Mouse (Mus musculus) limb, embryonic 15.5 days (tissue): ENCODE measurements around the gene Bckdhb. TPM values are rescaled to one million over a fixed set of nuclear protein-coding genes. Genes with fewer than 3 reads are reported as not detected.

Experiments used
- ATAC-seq: fragments of 200-750 bp; cut with Nextera tagmentation; 2 replicates; pipeline ENCODE4 v1.8.0; 2017; ENCODE audit warnings: low read depth, moderate TSS enrichment; ENCODE audit not compliant: insufficient number of reproducible peaks, low FRiP score, low TSS enrichment
- H3K27ac ChIP-seq: fragments of 300-500 bp; sonication (generic); 2 replicates; pipeline ENCODE4 v1.5.1; 2015; ENCODE audit warnings: moderate library complexity, mild to moderate bottlenecking, inconsistent platforms
- H3K27me3 ChIP-seq: fragments of 300-500 bp; sonication (generic); 2 replicates; pipeline ENCODE4 v1.6.1; 2015; ENCODE audit warnings: inconsistent platforms
- H3K36me3 ChIP-seq: fragments of 300-500 bp; sonication (generic); 2 replicates; pipeline ENCODE4 v1.6.1; 2015; ENCODE audit warnings: inconsistent platforms
- H3K4me1 ChIP-seq: fragments of 300-500 bp; sonication (generic); 2 replicates; pipeline ENCODE4 v1.6.1; 2015; ENCODE audit warnings: inconsistent platforms
- H3K4me2 ChIP-seq: fragments of 300-500 bp; sonication (generic); 2 replicates; pipeline ENCODE4 v1.6.1; 2015; ENCODE audit warnings: mild to moderate bottlenecking, inconsistent platforms
- H3K4me3 ChIP-seq: fragments of 300-500 bp; sonication (generic); 2 replicates; pipeline ENCODE4 v1.5.1; 2015; ENCODE audit warnings: mild to moderate bottlenecking, inconsistent platforms
- H3K9ac ChIP-seq: fragments of 300-500 bp; sonication (generic); 2 replicates; pipeline ENCODE4 v1.6.1; 2015; ENCODE audit warnings: inconsistent platforms
- H3K9me3 ChIP-seq: fragments of 300-500 bp; sonication (generic); 2 replicates; pipeline ENCODE4 v1.6.1; 2016; ENCODE audit warnings: inconsistent platforms
- WGBS: fragments of 180-500 bp; shearing (Covaris S2); methylation state at CpG from one replicate; pipeline ENCODE4 v1.1.7; 2015; 5-methylcytosine and 5-hydroxymethylcytosine counted together
- polyA plus RNA-seq: library from polyadenylated mRNA; unstranded; fragments of >200 nt; fragmentation: Nextera tagmentation; extraction: Ambion mirVana; gene quantifications from 2 replicates; pipeline ENCODE4 v1.2.1, GENCODE M21; 2015

Bckdhb gene
- polyA plus RNA-seq, 1 experiment from 2014 or later, result 46.0 TPM

DNA sequence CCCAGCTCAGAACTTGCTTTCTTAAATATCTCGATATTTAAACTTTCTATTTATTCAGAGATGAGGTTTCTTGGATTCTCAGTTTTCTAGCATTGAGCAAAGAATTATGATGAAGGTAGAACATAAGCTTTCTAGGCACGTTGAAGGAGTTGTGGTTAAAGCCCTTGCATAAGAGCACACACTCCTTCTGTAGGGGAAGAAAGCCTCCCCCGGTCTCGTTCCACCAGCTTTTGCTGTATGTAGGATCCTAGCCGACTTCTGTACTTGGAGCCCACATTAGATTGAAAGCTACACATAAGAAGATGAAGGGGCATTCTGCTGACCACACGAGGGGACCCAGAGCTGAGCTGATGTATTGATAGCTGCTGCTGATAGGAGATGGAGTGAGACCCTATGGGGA lies 106.5 kb downstream of the Bckdhb start:
- Histone ChIP-seq H3K9ac (no peak overlapping the region), H3K9me3 (no peaks in the 10 kb centered on the region), H3K36me3 (no peaks in the 10 kb centered on the region), H3K4me1 (peaks cover 11% of the 10 kb centered on the region; the same call in 1 of the 2 replicates), H3K27ac (no peak overlapping the region), H3K4me3 (no peak overlapping the region), H3K27me3 (no peaks in the 10 kb centered on the region), H3K4me2 (no peak overlapping the region)
- 84% methylated on average over 6 of the region's 6 CpGs for WGBS
- ATAC-seq, result no peak

DNA sequence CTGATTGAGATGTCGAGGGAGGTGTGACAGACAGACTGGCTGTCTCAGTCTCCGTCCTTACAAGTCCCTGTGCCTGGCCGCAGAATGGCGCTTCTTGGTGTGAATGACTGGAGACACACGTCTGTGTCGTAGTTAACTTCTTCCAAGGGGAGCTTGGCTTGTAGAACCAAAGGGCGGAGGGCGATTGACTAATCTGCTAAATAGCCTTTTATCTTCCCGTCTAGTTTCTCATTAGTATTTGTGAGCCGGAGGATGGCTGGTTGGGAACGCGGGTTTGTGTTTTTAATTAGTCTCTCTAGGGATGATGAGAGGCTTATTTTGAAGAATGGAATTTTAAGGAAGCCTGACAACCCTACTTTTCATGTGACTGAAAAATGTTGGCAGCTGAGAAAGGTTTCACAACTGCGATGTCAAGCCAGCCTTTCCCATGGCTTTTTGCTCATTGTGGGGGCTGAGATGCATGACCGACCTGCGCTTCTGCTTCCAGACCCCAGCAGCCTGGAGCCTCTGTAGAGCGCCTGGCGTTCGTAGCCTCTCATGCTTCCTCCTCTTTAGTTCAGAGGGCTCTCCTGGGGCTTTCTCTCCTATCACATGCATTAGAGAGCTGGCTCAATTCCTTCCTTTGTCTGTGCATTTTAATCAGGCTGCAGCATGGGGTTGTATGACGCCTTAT lies 107.9 kb downstream of the Bckdhb start:
- peak overlapping the region; percentile 25 for H3K4me2 ChIP-seq
- no peak overlapping the region for H3K9ac ChIP-seq
- no peaks in the 10 kb centered on the region for H3K9me3 ChIP-seq
- 28% methylated on average over 19 of the region's 19 CpGs for WGBS
- peaks cover 15% of the 10 kb centered on the region; the same call in 1 of the 2 replicates for H3K4me1 ChIP-seq
- H3K4me3 ChIP-seq, result no peak overlapping the region
- no peaks in the 10 kb centered on the region for H3K27me3 ChIP-seq
- H3K36me3 ChIP-seq, result no peaks in the 10 kb centered on the region
- 0 out of 2 replicates have a peak overlapping the region, but pooled peaks have one; percentile 7 for H3K27ac ChIP-seq
- ATAC-seq, result no peak

DNA sequence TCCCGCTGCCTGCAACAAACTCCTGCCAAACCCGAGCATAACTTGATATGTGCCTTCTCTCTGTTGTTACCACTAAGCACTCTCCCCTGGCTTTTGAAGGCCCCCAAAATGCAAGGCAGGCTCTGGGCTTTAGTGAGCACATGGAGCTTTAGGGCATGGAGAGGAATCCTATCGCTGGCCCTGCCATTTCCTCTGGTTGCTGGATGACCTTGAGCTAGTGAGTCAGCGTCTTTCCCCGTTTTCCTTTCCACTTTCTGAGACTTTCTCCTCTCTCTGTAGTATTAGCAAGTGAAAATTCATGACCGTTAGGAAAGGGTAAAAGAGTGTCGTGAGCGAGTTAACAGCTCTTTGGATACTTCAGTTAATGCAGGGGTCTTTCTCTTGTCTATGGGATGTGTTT lies 111.1 kb downstream of the Bckdhb start:
- no peaks in the 10 kb centered on the region for H3K9me3 ChIP-seq
- 73% methylated on average over 8 of the region's 8 CpGs for WGBS
- no peak overlapping the region for H3K4me2 ChIP-seq
- no peak overlapping the region for H3K27ac ChIP-seq
- no peak for ATAC-seq
- no peaks in the 10 kb centered on the region for H3K36me3 ChIP-seq
- H3K4me3 ChIP-seq, result no peak overlapping the region
- H3K9ac ChIP-seq, result no peak overlapping the region
- H3K27me3 ChIP-seq, result no peaks in the 10 kb centered on the region
- H3K4me1 ChIP-seq, result peaks cover 15% of the 10 kb centered on the region; the same call in 1 of the 2 replicates

- ATAC-seq, result peak; percentile 56; the same call in 1 of the 2 replicates
- Histone ChIP-seq H3K36me3 (no peaks in the 10 kb centered on the region), H3K4me1 (peaks cover 15% of the 10 kb centered on the region; the same call in 1 of the 2 replicates), H3K27me3 (no peaks in the 10 kb centered on the region), H3K9ac (no peak overlapping the region), H3K27ac (no peak overlapping the region), H3K9me3 (no peaks in the 10 kb centered on the region), H3K4me3 (no peak overlapping the region), H3K4me2 (no peak overlapping the region)
- 69% methylated on average over 1 of the region's 1 CpGs for WGBS
Observed at GRCm38 (mm10) chr9:84037224-84037623, 112.3 kb downstream of the Bckdhb start.

GRCm38 (mm10) chr9:84038946-84039345 lies 114.0 kb downstream of the Bckdhb start:
- no peak overlapping the region for H3K9ac ChIP-seq
- 83% methylated on average over 4 of the region's 4 CpGs for WGBS
- no peak for ATAC-seq
- H3K4me3 ChIP-seq, result no peak overlapping the region
- H3K4me2 ChIP-seq, result no peak overlapping the region
- H3K27me3 ChIP-seq, result no peaks in the 10 kb centered on the region
- no peaks in the 10 kb centered on the region for H3K36me3 ChIP-seq
- no peaks in the 10 kb centered on the region for H3K9me3 ChIP-seq
- H3K27ac ChIP-seq, result no peak overlapping the region
- H3K4me1 ChIP-seq, result peaks cover 4% of the 10 kb centered on the region; the same call in 1 of the 2 replicates

- no peak for ATAC-seq
- H3K4me3 ChIP-seq, result no peak overlapping the region
- H3K9me3 ChIP-seq, result no peaks in the 10 kb centered on the region
- no peak overlapping the region for H3K27ac ChIP-seq
- H3K4me2 ChIP-seq, result no peak overlapping the region
- no peaks in the 10 kb centered on the region for H3K27me3 ChIP-seq
- H3K36me3 ChIP-seq, result no peaks in the 10 kb centered on the region
- no peak overlapping the region for H3K9ac ChIP-seq
- peaks cover 4% of the 10 kb centered on the region; the same call in 1 of the 2 replicates for H3K4me1 ChIP-seq
- 76% methylated on average over 2 of the region's 2 CpGs for WGBS
Observed at GRCm38 (mm10) chr9:84040376-84040775, 115.4 kb downstream of the Bckdhb start.

GRCm38 (mm10) chr9:84041631-84042277 lies 116.8 kb downstream of the Bckdhb start:
- 68% methylated on average over 4 of the region's 4 CpGs for WGBS
- Histone ChIP-seq H3K27ac (no peak overlapping the region), H3K27me3 (no peaks in the 10 kb centered on the region), H3K9ac (no peak overlapping the region), H3K9me3 (no peaks in the 10 kb centered on the region), H3K4me3 (no peak overlapping the region), H3K4me2 (no peak overlapping the region), H3K36me3 (no peaks in the 10 kb centered on the region), H3K4me1 (0 out of 2 replicates have a peak, but pooled peaks cover 4% of the 10 kb centered on the region)
- no peak for ATAC-seq

DNA sequence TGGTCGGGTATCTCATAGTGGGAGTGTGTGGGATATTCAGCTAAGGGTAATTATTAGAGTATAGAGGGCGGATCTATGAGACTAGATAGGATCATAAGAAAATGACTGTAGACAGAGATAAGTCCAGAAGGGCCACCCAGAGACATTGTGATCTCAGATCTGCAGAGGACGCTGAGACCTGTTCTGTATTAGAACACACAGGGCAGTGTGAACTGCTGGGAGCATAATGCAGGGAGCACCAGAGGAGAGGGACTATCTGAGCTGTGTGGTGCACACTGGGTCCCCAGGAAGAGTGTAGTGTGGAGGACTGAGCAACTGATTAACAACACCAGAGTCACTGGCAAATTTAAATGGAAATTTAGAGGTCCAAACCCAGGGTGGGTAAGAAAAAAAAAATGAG lies 117.6 kb downstream of the Bckdhb start:
- Histone ChIP-seq H3K9me3 (no peaks in the 10 kb centered on the region), H3K27ac (no peak overlapping the region), H3K4me1 (0 out of 2 replicates have a peak, but pooled peaks cover 3% of the 10 kb centered on the region), H3K27me3 (no peaks in the 10 kb centered on the region), H3K4me3 (no peak overlapping the region), H3K9ac (no peak overlapping the region), H3K4me2 (no peak overlapping the region), H3K36me3 (no peaks in the 10 kb centered on the region)
- 86% methylated on average over 3 of the region's 3 CpGs for WGBS
- ATAC-seq, result no peak

DNA sequence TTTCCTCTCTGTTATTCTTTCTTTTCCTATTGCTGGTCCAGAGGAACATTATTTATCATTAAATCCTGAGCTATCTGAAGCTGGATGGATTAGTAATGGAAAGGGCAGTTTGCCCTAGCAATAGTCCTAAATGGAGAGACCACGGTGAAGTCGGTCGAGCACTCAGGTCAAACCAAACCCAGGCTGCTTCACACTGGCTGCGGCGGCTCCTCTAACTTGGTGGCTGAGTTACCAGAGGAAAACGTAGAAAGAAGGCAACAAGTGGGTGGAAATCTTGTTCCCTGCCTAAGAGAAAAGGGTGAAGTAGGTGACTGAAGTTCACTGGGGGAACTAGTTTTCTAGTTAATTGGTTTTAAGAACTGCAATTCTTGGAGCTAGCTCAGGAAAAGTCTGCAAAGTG lies 119.2 kb downstream of the Bckdhb start:
- 89% methylated on average over 6 of the region's 6 CpGs for WGBS
- Histone ChIP-seq H3K4me1 (no peaks in the 10 kb centered on the region), H3K4me3 (no peak overlapping the region), H3K9me3 (no peaks in the 10 kb centered on the region), H3K9ac (no peak overlapping the region), H3K27me3 (no peaks in the 10 kb centered on the region), H3K27ac (no peak overlapping the region), H3K4me2 (no peak overlapping the region), H3K36me3 (no peaks in the 10 kb centered on the region)
- ATAC-seq, result no peak

DNA sequence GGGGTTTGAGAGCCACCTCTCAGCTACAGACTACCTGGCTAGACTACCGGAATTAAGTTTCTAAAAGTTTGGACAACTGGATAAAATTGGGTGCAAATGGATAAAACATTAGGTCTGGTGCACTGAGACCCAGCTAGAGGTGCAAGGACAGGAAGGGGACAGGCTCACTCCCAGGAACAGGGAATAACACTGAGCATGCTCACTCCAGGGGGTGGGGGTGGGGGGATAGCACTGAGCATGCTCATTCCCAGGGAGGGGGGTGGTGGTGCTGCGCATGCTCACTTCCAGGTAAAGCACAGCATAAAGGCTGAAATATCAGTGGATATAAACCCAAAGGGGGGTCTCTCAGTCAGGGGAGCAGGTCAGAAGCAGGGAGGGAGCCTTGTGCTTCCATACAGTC lies 120.7 kb downstream of the Bckdhb start:
- no peak overlapping the region for H3K4me3 ChIP-seq
- no peak overlapping the region for H3K9ac ChIP-seq
- H3K36me3 ChIP-seq, result no peaks in the 10 kb centered on the region
- H3K4me1 ChIP-seq, result no peaks in the 10 kb centered on the region
- ATAC-seq, result no peak
- 88% methylated on average over 2 of the region's 2 CpGs for WGBS
- H3K27ac ChIP-seq, result no peak overlapping the region
- H3K4me2 ChIP-seq, result no peak overlapping the region
- H3K27me3 ChIP-seq, result no peaks in the 10 kb centered on the region
- H3K9me3 ChIP-seq, result no peaks in the 10 kb centered on the region

DNA sequence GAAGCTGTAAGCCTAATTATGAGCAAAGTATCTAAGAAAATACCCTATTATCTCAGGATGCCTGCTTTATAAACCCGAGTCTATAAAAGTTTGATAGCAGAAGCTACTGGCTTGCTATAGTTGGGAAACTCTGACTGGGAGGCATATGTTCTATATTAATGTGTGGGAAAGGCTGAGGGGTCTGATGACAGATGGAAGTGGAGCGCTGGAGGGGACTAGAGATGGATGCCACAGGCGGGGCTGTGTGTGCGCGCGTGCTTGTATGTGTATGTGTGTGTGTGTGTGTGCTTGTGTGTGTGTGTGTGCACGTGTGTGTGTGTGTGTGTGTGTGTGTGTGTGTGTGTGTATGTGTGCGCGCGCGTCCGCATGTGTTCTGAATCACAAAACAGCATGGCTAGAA lies 121.4 kb downstream of the Bckdhb start:
- no peak overlapping the region for H3K27ac ChIP-seq
- whole genome bisulfite sequencing, result 46% methylated on average over 12 of the region's 12 CpGs
- H3K27me3 ChIP-seq, result no peaks in the 10 kb centered on the region
- H3K9ac ChIP-seq, result no peak overlapping the region
- no peak overlapping the region for H3K4me3 ChIP-seq
- ATAC-seq, result no peak
- H3K9me3 ChIP-seq, result no peaks in the 10 kb centered on the region
- H3K4me2 ChIP-seq, result no peak overlapping the region
- H3K36me3 ChIP-seq, result no peaks in the 10 kb centered on the region
- peaks cover 6% of the 10 kb centered on the region for H3K4me1 ChIP-seq

DNA sequence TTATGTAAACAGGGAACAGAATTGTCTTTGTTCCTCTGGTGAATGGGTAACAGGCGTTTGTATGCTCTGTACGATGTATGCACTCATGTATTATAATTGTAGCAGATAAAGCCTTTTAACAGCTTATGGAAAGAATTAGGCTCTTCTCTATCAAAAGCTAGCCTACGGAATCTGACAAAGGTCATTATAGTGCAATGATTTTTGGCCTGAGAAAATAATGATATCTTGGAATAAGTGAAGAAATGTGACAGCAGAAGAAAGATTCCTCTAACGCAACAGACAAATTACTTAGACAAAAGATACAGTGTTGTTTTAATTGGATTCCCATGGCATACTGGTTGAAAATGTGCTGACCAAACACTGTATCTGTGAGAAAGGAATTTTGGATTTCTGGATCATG lies 122.0 kb downstream of the Bckdhb start:
- ATAC-seq, result no peak
- Histone ChIP-seq H3K27ac (no peak overlapping the region), H3K9ac (no peak overlapping the region), H3K4me1 (peaks cover 7% of the 10 kb centered on the region), H3K9me3 (no peaks in the 10 kb centered on the region), H3K4me3 (no peak overlapping the region), H3K27me3 (no peaks in the 10 kb centered on the region), H3K36me3 (no peaks in the 10 kb centered on the region), H3K4me2 (no peak overlapping the region)
- 54% methylated on average over 4 of the region's 4 CpGs for WGBS
